Mouse (Mus musculus) MEL (cell line): ENCODE measurements at regions not wholly inside any gene's neighbourhood (a gene's known extent, or its start where the extent isn't known, plus 50 kb on each side); places are given as distances from the start of the nearest gene placed in this dataset.

Source experiments
- BHLHE40 ChIP-seq: IDR thresholded peaks from 2 replicates; pipeline ENCODE4 v1.6.1; 2012; ENCODE audit warnings: low read depth, mild to moderate bottlenecking, inconsistent platforms, low read length, improper control_type of control experiment, borderline replicate concordance
- CTCF ChIP-seq, 3 experiments: IDR thresholded peaks in 2 of 3; conservative IDR thresholded peaks in 1 of 3; 2 replicates each; pipeline ENCODE4 v1.5.1; 2011 to 2012; ENCODE audit warnings: low read length in 3 of 3, low read depth in 2 of 3, mild to moderate bottlenecking in 2 of 3, improper control_type of control experiment in 1 of 3, inconsistent platforms in 1 of 3, mixed read lengths in 1 of 3, moderate library complexity in 1 of 3; ENCODE audit not compliant: control insufficient read depth in 1 of 3, insufficient read depth in 1 of 3, poor library complexity in 1 of 3, severe bottlenecking in 1 of 3
- POLR2A ChIP-seq, 2 experiments: IDR thresholded peaks; 2 replicates each; pipeline ENCODE4 v1.6.1; 2011 to 2012; ENCODE audit warnings: low read length in 2 of 2, mild to moderate bottlenecking in 2 of 2, control low read depth in 1 of 2, improper control_type of control experiment in 1 of 2, low read depth in 1 of 2, moderate library complexity in 1 of 2; ENCODE audit not compliant: control insufficient read depth in 1 of 2, insufficient read depth in 1 of 2, poor library complexity in 1 of 2
- POLR2AphosphoS2 ChIP-seq: IDR thresholded peaks from 2 replicates; pipeline ENCODE4 v1.6.1; 2011; ENCODE audit warnings: low read length, improper control_type of control experiment
- POLR2AphosphoS5 ChIP-seq: IDR thresholded peaks from 2 replicates; pipeline ENCODE4 v1.6.1; 2012; ENCODE audit warnings: low read depth, borderline replicate concordance, mild to moderate bottlenecking, inconsistent platforms, low read length, moderate library complexity, mixed read lengths
- TAL1 ChIP-seq: IDR thresholded peaks from 2 replicates; pipeline ENCODE4 v1.6.1; 2012; ENCODE audit warnings: mild to moderate bottlenecking, inconsistent platforms, low read length, moderate library complexity, mixed read lengths
- USF1 ChIP-seq: IDR thresholded peaks from 2 replicates; pipeline ENCODE4 v1.6.1; 2014; ENCODE audit warnings: low read depth, mild to moderate bottlenecking, inconsistent platforms, low read length, improper control_type of control experiment, moderate library complexity
- ZMIZ1 ChIP-seq: IDR thresholded peaks from 2 replicates; pipeline ENCODE4 v1.6.1; 2012; ENCODE audit warnings: low read depth, mild to moderate bottlenecking, inconsistent platforms, low read length, improper control_type of control experiment, moderate library complexity

DNA sequence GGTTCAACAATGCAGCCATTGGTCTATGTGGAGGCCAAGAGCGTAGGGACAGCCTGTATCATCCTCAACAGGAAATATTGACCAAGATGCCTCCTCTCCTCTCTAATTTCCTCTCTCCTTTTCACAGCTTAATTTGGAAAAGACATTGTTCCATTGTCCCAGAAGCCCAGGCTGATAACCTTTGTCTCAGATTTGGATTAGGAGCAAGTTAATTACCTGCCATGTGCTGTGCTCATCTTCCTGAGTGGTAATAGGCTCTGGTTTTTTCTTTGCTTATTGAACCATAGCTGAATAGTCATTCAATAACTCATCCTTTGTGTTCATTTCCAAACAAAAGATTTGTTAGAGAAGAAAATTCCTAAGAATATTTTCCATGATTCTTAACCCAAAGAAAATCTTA is 280.6 kb upstream of the Meis1 start:
- no peak for TF ChIP-seq ZMIZ1
- TF ChIP-seq POLR2AphosphoS2, result no peak
- TF ChIP-seq CTCF (IDR thresholded peaks at IDR 0.05 in 2 of 3, conservative IDR thresholded peaks at IDR 0.05 in 1 of 3; ENCODE audit: control insufficient read depth in 1 of 3, insufficient read depth in 1 of 3, low read depth in 2 of 3, low read length in 3 of 3, poor library complexity in 1 of 3, severe bottlenecking in 1 of 3), result no peak
- no peak for TF ChIP-seq TAL1
- TF ChIP-seq POLR2AphosphoS5, result no peak
- TF ChIP-seq BHLHE40, result no peak
- TF ChIP-seq POLR2A (IDR thresholded peaks at IDR 0.05; ENCODE audit: control insufficient read depth in 1 of 2, insufficient read depth in 1 of 2, low read depth in 1 of 2, low read length in 2 of 2, poor library complexity in 1 of 2), result no peak
- TF ChIP-seq USF1, result no peak
